ENCODE assay signal across 8 mouse cellular contexts in the genomic region with DNA sequence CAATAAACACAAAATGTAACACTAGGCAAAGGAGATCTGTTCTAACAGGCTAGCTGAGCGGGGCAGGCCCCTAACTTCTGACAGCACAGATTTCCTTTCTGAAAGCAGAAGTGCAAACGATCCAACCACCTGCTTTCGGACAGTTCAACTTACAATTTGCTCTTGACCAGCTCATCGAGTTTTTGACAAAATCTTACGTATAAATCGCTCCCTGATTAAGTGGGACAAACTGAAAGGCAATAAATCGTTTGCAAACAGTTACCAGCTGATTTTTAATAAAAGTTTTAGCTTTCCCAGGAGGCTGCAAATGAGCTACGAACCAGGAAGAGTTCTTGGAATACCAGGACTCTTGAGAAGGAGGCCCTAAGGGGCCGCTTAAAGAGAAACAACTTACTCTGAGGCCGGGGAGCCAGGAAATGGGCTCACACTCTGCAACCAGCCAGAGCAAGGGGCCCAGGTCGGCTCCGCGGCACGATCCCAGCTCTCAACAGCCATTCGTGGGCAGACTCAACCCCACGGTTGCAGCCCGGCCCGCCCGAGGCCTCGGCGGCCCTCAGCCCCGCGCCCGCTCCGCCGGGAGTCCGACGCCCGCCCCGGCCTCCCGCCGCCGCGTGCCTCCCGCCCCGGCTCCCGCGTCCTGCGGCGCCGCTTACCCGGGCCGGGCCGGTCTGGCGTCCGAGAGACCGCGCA. TPM values are rescaled to one million over a fixed set of nuclear protein-coding genes. Genes with fewer than 3 reads are reported as not detected.
DNase-seq lines count a peak whose midpoint lies in the region; ATAC-seq and TF ChIP-seq lines count a peak whose summit lies in the region.

No protein-coding gene starts in this region.

- ATAC-seq in forebrain, embryonic 15.5 days (replicated peaks), result no peak; the same call in 1 of the 2 replicates
- ATAC-seq in intestine, embryonic 14.5 days (replicated peaks; ENCODE audit: low FRiP score, low TSS enrichment, low read depth), result peak; percentile 30
- ATAC-seq in lung, postnatal 0 days, result peak; percentile 61
- ATAC-seq in neutrophil, adult 5-6 weeks (ENCODE audit: extremely low read depth, insufficient number of reproducible peaks, low FRiP score, poor library complexity, severe bottlenecking), result peak; percentile 49; the same call in 1 of the 2 replicates

- peaks cover 15% of the 10 kb centered on the region for H3K36me3 ChIP-seq in forebrain, embryonic 15.5 days
- H3K36me3 ChIP-seq in intestine, embryonic 14.5 days (ENCODE audit: control insufficient read depth, insufficient read depth, low read length), result peaks cover 21% of the 10 kb centered on the region
- H3K36me3 ChIP-seq in lung, postnatal 0 days (ENCODE audit: insufficient read depth, low read length), result no peaks in the 10 kb centered on the region

- peak; percentile 91 for DNase-seq in heart, adult 11 months
- DNase-seq in heart, adult 8-10 months (ENCODE audit: low spot score), result no peak
- DNase-seq in adrenal gland, postnatal 10 days, result peak; percentile 56
- DNase-seq in intestine, embryonic 14.5 days (ENCODE audit: low spot score), result peak; percentile 58
- peak; percentile 76 for DNase-seq in lung, postnatal 0 days (ENCODE audit: low spot score)
- no peak for DNase-seq in frontal cortex, adult 2 months (ENCODE audit: extremely low spot score in 1 of 2, low spot score in 1 of 2)

- peak overlapping the region; percentile 91 for H3K4me3 ChIP-seq in forebrain, embryonic 15.5 days
- H3K4me3 ChIP-seq in intestine, embryonic 14.5 days (ENCODE audit: low read depth, low read length), result peak overlapping the region; percentile 82
- peak overlapping the region; percentile 95 for H3K4me3 ChIP-seq in lung, postnatal 0 days (ENCODE audit: low read depth, low read length)

- peak overlapping the region; percentile 95 for H3K27ac ChIP-seq in forebrain, embryonic 15.5 days (replicated peaks)
- H3K27ac ChIP-seq in intestine, embryonic 14.5 days (ENCODE audit: low read depth), result peak overlapping the region; percentile 93
- H3K27ac ChIP-seq in lung, postnatal 0 days (ENCODE audit: low read length), result peak overlapping the region; percentile 99

- H3K4me2 ChIP-seq in forebrain, embryonic 15.5 days (replicated peaks), result peak overlapping the region; percentile 54
- peak overlapping the region; percentile 77 for H3K4me2 ChIP-seq in intestine, embryonic 14.5 days (ENCODE audit: low read length)
- peak overlapping the region; percentile 76 for H3K4me2 ChIP-seq in lung, postnatal 0 days (replicated peaks; ENCODE audit: low read depth, low read length)

- no peaks in the 10 kb centered on the region for H3K9me3 ChIP-seq in forebrain, embryonic 15.5 days
- no peaks in the 10 kb centered on the region for H3K9me3 ChIP-seq in intestine, embryonic 14.5 days (ENCODE audit: control insufficient read depth, low read length)
- H3K9me3 ChIP-seq in lung, postnatal 0 days (ENCODE audit: low read length), result no peaks in the 10 kb centered on the region

- TF ChIP-seq CTCF in lung, postnatal 0 days (IDR thresholded peaks at IDR 0.05), result no peak

- peak; percentile 29; the same call in 1 of the 2 replicates for TF ChIP-seq EP300 in lung, postnatal 0 days (IDR thresholded peaks at IDR 0.05)

- peak overlapping the region; percentile 96 for H3K9ac ChIP-seq in forebrain, embryonic 15.5 days (replicated peaks)
- H3K9ac ChIP-seq in intestine, embryonic 14.5 days (ENCODE audit: low read length), result peak overlapping the region; percentile 96
- H3K9ac ChIP-seq in lung, postnatal 0 days (replicated peaks; ENCODE audit: low read depth), result peak overlapping the region; percentile 99

- WGBS in forebrain, embryonic 15.5 days, result 0% methylated on average over 46 of the region's 48 CpGs
- under 1% methylated on average over 37 of the region's 48 CpGs for WGBS in intestine, embryonic 14.5 days
- WGBS in lung, postnatal 0 days, result 4% methylated on average over 17 of the region's 48 CpGs

- H3K27me3 ChIP-seq in forebrain, embryonic 15.5 days, result no peaks in the 10 kb centered on the region
- H3K27me3 ChIP-seq in intestine, embryonic 14.5 days (replicated peaks; ENCODE audit: control insufficient read depth, insufficient read depth, low read length), result no peaks in the 10 kb centered on the region
- no peaks in the 10 kb centered on the region for H3K27me3 ChIP-seq in lung, postnatal 0 days (replicated peaks; ENCODE audit: insufficient read depth, low read length)

- H3K4me1 ChIP-seq in forebrain, embryonic 15.5 days, result peaks cover 23% of the 10 kb centered on the region
- peaks cover 19% of the 10 kb centered on the region for H3K4me1 ChIP-seq in intestine, embryonic 14.5 days (replicated peaks; ENCODE audit: control insufficient read depth, insufficient read depth, low read length)
- H3K4me1 ChIP-seq in lung, postnatal 0 days (ENCODE audit: insufficient read depth, low read depth, low read length), result peaks cover 7% of the 10 kb centered on the region; the same call in 1 of the 2 replicates

RNA-seq across cellular contexts. Expression of gene Zfp706, which starts 1.0 kb away (rescaled TPM):
- 100 to 1,000 TPM; 214 to 231 (median 227) TPM for total RNA-seq in heart, adult 8-10 months (2022)
- total RNA-seq in adrenal gland, postnatal 10 days (2021), result 100 to 1,000 TPM; 179 to 181 TPM
- polyA plus RNA-seq in forebrain, embryonic 15.5 days (2015; fragmentation: Nextera tagmentation; extraction: Ambion mirVana), result 473 and 523 TPM in 2 replicates
- polyA plus RNA-seq in intestine, embryonic 14.5 days (2014; fragmentation: Nextera tagmentation; extraction: Ambion mirVana), result 460 and 462 TPM in 2 replicates
- polyA plus RNA-seq in lung, postnatal 0 days (2015; fragmentation: Nextera tagmentation; extraction: Ambion mirVana), result 428 and 445 TPM in 2 replicates
- total RNA-seq in neutrophil, adult 5-6 weeks (2017), result 68.0 and 85.9 TPM in 2 replicates
- 83.2 and 108 TPM in 2 replicates for polyA plus RNA-seq in frontal cortex, adult 2 months (2012; rRNA removed)

Comparison
In these comparisons a context has a peak if more than half of its experiments do, and no peak if none do; other contexts are left out.
1. DNase-seq: peak in heart, adult 11 months (single experiment), adrenal gland, postnatal 10 days (single experiment), intestine, embryonic 14.5 days (single experiment) and lung, postnatal 0 days (single experiment); none in heart, adult 8-10 months (single experiment) and frontal cortex, adult 2 months (0 of 2).
2. Peak in every context shown above with its lines, with median percentiles within 50 percentile points of each other: H3K27ac ChIP-seq, H3K4me2 ChIP-seq, H3K4me3 ChIP-seq and H3K9ac ChIP-seq.